Mouse (Mus musculus) ES-E14 (cell line): Measurements from ENCODE around the gene Dpf3. TPM values are rescaled to one million over a fixed set of nuclear protein-coding genes. Genes with fewer than 3 reads are reported as not detected.

Experiments
- DNase-seq: peaks from one replicate; pipeline ENCODE4 v3.0.0-alpha.2; 2013; ENCODE audit warnings: low read depth, low spot score
- H3K27ac ChIP-seq: 2 replicates; pipeline ENCODE4 v1.5.1; 2012; ENCODE audit warnings: low read depth, mild to moderate bottlenecking, low read length, moderate library complexity, mixed read lengths; ENCODE audit not compliant: poor library complexity, insufficient read depth, severe bottlenecking
- H3K36me3 ChIP-seq: 2 replicates; pipeline ENCODE4 v1.6.1; 2012; ENCODE audit warnings: mild to moderate bottlenecking, low read length, moderate library complexity, mixed read lengths; ENCODE audit not compliant: control insufficient read depth, poor library complexity, insufficient read depth, severe bottlenecking
- H3K4me1 ChIP-seq, 2 experiments: fragments of 150-350 bp in 1 of 2; sonication (generic) in 1 of 2; 2 replicates each; pipeline ENCODE4 v1.6.1; 2012; ENCODE audit warnings: low read length in 2 of 2, mild to moderate bottlenecking in 1 of 2, mixed read lengths in 1 of 2; ENCODE audit not compliant: control insufficient read depth in 2 of 2, insufficient read depth in 2 of 2, poor library complexity in 1 of 2
- H3K4me3 ChIP-seq, 2 experiments: fragments of 150-350 bp in 1 of 2; sonication (generic) in 1 of 2; 2 replicates each; pipeline ENCODE4 v1.5.1; 2012; ENCODE audit warnings: low read length in 2 of 2, low read depth in 1 of 2, mild to moderate bottlenecking in 1 of 2, mixed read lengths in 1 of 2; ENCODE audit not compliant: insufficient read depth in 1 of 2, poor library complexity in 1 of 2, severe bottlenecking in 1 of 2
- H3K9ac ChIP-seq: 2 replicates; pipeline ENCODE4 v1.6.1; 2012; ENCODE audit warnings: low read depth, mild to moderate bottlenecking, low read length, mixed read lengths; ENCODE audit not compliant: poor library complexity, insufficient read depth, severe bottlenecking
- H3K9me3 ChIP-seq: fragments of 150-350 bp; sonication (generic); 2 replicates; pipeline ENCODE4 v1.6.1; 2012; ENCODE audit warnings: low read depth, mild to moderate bottlenecking, low read length; ENCODE audit not compliant: control insufficient read depth, insufficient read depth
- CHD2 ChIP-seq: IDR thresholded peaks from 2 replicates; pipeline ENCODE4 v1.6.1; 2014; ENCODE audit warnings: mild to moderate bottlenecking, low read depth, low read length, inconsistent platforms
- HCFC1 ChIP-seq: IDR thresholded peaks from 2 replicates; pipeline ENCODE4 v1.6.1; 2012; ENCODE audit warnings: low read length, inconsistent platforms, borderline replicate concordance; ENCODE audit not compliant: insufficient read depth
- MAFK ChIP-seq: IDR thresholded peaks from 2 replicates; pipeline ENCODE4 v1.6.1; 2014; ENCODE audit warnings: mild to moderate bottlenecking, low read depth, low read length, inconsistent platforms; ENCODE audit not compliant: insufficient read depth
- ZC3H11A ChIP-seq: IDR thresholded peaks from 2 replicates; pipeline ENCODE4 v1.6.1; 2012; ENCODE audit warnings: low read depth, mild to moderate bottlenecking, inconsistent platforms, low read length, borderline replicate concordance
- ZNF384 ChIP-seq: IDR thresholded peaks from 2 replicates; pipeline ENCODE4 v1.6.1; 2012; ENCODE audit warnings: low read depth, low read length, inconsistent platforms
- in situ Hi-C, 2 experiments: fragments of 600-800 bp; cut with MboI; formaldehyde crosslinking; loops; one replicate each; pipeline ENCODE4 v1.15.1; 2025; ENCODE audit warnings: low sequenced_read_pairs in 2 of 2, inconsistent platforms in 1 of 2; ENCODE audit not compliant: unreplicated experiment in 2 of 2
- total RNA-seq: library from RNA; depleted of rRNA; stranded (reverse); fragments of 300-350 nt; gene quantifications from 2 replicates; pipeline ENCODE4 v1.2.3, GENCODE M21; 2012

Gene Dpf3
- total RNA-seq, 1 experiment: 1.4 TPM

GRCm38 (mm10) chr12:83454697-83455321 is 32.7 kb downstream of the Dpf3 start:
- Histone ChIP-seq H3K36me3 (no peaks in the 10 kb centered on the region), H3K4me3 (no peak overlapping the region), H3K9me3 (no peaks in the 10 kb centered on the region), H3K9ac (no peak overlapping the region), H3K4me1 (no peaks in the 10 kb centered on the region), H3K27ac (no peak overlapping the region)
- DNase-seq: no peak
- in situ Hi-C loops: no loop called here
- TF ChIP-seq ZNF384 (no peak), CHD2 (no peak), ZC3H11A (no peak), HCFC1 (no peak), MAFK (no peak)

GRCm38 (mm10) chr12:83451850-83452249 is 35.7 kb downstream of the Dpf3 start:
- TF ChIP-seq MAFK: no peak
- TF ChIP-seq HCFC1: no peak
- TF ChIP-seq CHD2: no peak
- TF ChIP-seq ZC3H11A: no peak
- TF ChIP-seq ZNF384: no peak
- Histone ChIP-seq H3K9me3 (no peaks in the 10 kb centered on the region), H3K36me3 (no peaks in the 10 kb centered on the region), H3K27ac (no peak overlapping the region), H3K4me1 (no peaks in the 10 kb centered on the region), H3K9ac (no peak overlapping the region), H3K4me3 (no peak overlapping the region)
- in situ Hi-C loops: no loop called here
- DNase-seq: no peak

GRCm38 (mm10) chr12:83450471-83450870 is 37.0 kb downstream of the Dpf3 start:
- Histone ChIP-seq H3K4me1 (no peaks in the 10 kb centered on the region), H3K4me3 (no peak overlapping the region), H3K27ac (no peak overlapping the region), H3K9me3 (no peaks in the 10 kb centered on the region), H3K9ac (no peak overlapping the region), H3K36me3 (no peaks in the 10 kb centered on the region)
- DNase-seq: no peak
- in situ Hi-C loops: no loop called here
- TF ChIP-seq MAFK (no peak), CHD2 (no peak), ZNF384 (no peak)

GRCm38 (mm10) chr12:83449202-83449601 is 38.3 kb downstream of the Dpf3 start:
- Histone ChIP-seq H3K27ac (no peak overlapping the region), H3K36me3 (no peaks in the 10 kb centered on the region), H3K4me3 (no peak overlapping the region), H3K9ac (no peak overlapping the region), H3K4me1 (no peaks in the 10 kb centered on the region), H3K9me3 (no peaks in the 10 kb centered on the region)
- no peak for TF ChIP-seq ZNF384
- TF ChIP-seq ZC3H11A: no peak
- no peak for TF ChIP-seq CHD2
- no peak for TF ChIP-seq MAFK
- TF ChIP-seq HCFC1: no peak
- in situ Hi-C loops: no loop called here
- DNase-seq: no peak

- no peaks in the 10 kb centered on the region for H3K4me1 ChIP-seq
- in situ Hi-C loops: no loop called here
- no peaks in the 10 kb centered on the region for H3K36me3 ChIP-seq
- no peaks in the 10 kb centered on the region for H3K9me3 ChIP-seq
- no peak for TF ChIP-seq CHD2
- TF ChIP-seq MAFK: no peak
- no peak for TF ChIP-seq ZNF384
- no peak for TF ChIP-seq HCFC1
- TF ChIP-seq ZC3H11A: no peak
- no peak overlapping the region for H3K27ac ChIP-seq
- H3K4me3 ChIP-seq: no peak overlapping the region
- DNase-seq: no peak
- no peak overlapping the region for H3K9ac ChIP-seq
These were observed 41.9 kb downstream of the Dpf3 start for GRCm38 (mm10) chr12:83445587-83445986.
